Mouse (Mus musculus): Measurements from ENCODE around the gene Gm45713. TPM values are rescaled to one million over a fixed set of nuclear protein-coding genes. Genes with fewer than 3 reads are reported as not detected.
A peak's percentile ranks its signal among the peaks of the same experiment; 100 is the strongest.

Gene Gm45713
- total RNA-seq, 2 experiments from 2014 or later: not detected

- no peak for ATAC-seq (replicated peaks; ENCODE audit: low FRiP score, poor library complexity, severe bottlenecking)
Measured at GRCm38 (mm10) chr7:45147267-45147666, 11.2 kb upstream of the Gm45713 start.

DNA sequence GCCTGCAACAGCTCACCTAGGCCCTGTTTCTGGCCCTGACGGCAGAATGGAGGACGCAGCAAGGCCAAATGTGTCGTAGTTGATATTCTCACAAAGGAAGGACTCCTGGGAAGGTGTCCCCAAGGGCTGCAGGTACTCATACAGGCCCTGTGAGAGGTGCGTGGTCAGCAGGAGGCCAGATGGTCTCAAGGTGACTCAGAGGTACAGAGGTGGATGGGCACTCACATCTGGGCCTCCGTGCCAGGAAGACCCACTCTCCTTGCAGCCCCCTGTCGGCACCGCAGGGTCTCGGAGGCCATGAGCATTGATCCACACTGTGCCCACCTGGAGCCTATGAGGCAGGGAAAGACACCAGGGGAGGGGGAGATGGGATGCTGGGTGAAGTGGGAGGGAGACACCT lies 9.4 kb upstream of the Gm45713 start:
- no peak for ATAC-seq (replicated peaks; ENCODE audit: low FRiP score, poor library complexity, severe bottlenecking)

DNA sequence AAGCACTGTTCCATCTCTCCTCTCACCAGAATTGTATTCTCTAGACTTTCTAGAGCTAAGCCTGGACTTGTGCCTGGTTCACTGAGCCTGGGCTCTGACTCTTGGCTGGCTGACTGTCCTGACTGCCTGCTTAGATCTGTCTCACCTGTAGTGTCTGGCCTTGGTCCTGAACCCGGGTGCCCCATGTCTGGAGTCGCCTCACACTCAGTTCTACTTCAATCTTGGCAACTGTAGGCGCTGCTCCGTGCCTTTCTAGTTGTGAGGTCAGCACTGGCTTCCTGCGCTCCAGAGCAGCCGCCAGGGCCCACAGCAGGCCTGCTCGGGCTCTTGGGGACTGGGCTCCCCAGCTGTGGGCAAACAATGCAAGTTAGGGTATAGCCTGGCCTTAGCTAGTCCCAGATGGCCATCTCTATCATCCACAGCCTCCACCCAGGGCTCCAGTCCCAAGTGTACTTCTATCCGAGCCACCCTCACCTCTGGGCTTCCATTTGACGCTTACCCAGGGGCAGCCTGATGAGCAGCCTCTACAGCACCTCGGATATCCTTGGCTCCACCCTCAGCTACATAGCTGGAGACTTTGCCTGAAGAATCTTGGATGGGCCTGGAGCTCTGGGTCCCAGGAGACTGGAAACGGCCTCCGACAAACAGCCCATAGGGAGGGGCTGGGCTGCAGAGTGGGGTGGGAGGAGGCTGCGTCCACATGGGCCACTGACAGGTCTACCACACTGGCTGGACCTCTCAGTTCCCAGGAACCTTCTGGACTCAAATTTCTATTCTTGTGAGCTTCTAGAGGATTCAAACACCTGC lies 8.5 kb upstream of the Gm45713 start:
- no peak for ATAC-seq (replicated peaks; ENCODE audit: low FRiP score, poor library complexity, severe bottlenecking)

- ATAC-seq (replicated peaks; ENCODE audit: low FRiP score, poor library complexity, severe bottlenecking): no peak
Measured at GRCm38 (mm10) chr7:45141914-45142313, 5.9 kb upstream of the Gm45713 start.

DNA sequence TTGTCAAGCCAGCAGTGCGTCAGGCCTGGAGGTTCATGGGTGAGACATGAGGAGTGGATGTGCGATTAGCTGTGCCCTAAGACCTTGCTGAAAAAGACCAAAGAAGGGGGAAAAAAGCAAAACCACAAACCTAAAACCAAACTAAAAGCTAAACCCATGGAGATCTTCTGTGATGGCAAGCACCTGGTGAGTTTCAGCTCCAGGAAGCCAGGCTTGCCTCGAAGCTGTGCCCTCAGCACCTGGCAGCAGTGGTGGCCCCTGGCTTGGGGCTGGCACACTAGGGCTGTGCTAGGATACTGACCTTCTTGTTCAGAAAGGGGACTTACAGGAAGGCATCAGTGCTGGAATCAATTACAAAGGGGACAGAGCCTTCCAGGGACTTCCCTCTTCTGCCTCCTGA lies 5.3 kb upstream of the Gm45713 start:
- ATAC-seq (replicated peaks; ENCODE audit: low FRiP score, poor library complexity, severe bottlenecking): no peak

- no peak for ATAC-seq (replicated peaks; ENCODE audit: low FRiP score, poor library complexity, severe bottlenecking)
Measured at GRCm38 (mm10) chr7:45139904-45140723, 4.1 kb upstream of the Gm45713 start.

GRCm38 (mm10) chr7:45138403-45138802 lies 2.4 kb upstream of the Gm45713 start:
- no peak for ATAC-seq (replicated peaks; ENCODE audit: low FRiP score, poor library complexity, severe bottlenecking)

DNA sequence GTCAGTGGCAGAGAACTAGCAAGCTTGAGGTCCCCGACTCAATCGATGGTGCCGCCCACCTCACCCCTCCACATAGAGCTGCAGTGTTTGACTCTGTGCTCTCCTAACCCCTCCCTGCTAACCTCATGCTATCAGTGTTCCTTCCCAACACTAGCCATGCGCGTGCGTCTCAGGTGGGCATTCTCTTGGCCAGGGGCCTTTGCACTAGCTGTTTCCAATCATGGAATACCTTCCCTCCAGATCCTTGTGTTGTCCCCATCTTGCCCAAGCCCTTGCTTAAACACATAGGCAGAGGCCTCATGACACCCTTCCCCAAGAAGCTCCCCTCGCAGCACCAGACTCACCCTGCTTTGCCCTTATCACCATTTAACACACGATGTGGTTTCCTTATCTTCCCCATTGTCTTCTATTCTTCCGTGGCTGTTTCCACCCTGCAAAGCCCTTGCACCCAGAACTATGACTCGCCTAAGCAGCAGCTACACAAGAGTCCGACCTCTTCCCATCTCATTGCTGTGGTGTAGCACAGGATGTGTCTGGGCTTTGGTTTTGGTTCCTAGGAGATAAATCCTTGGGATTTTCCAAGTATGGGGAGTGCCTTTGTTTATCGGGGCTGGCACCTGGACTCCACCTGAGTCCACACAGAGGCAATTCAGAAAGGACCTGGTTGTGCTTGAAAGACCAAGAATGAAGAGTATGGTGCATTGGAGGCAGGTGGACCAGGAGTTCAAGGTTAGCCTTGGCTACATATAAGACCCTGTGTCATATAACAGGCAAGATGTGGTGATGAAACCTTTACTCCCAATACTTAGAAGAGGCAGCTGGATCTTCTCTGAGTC lies 1.4 kb upstream of the Gm45713 start:
- ATAC-seq (replicated peaks; ENCODE audit: low FRiP score, poor library complexity, severe bottlenecking): no peak

- 0 out of 2 replicates have a peak, but pooled peaks have one; percentile 8 for ATAC-seq (replicated peaks; ENCODE audit: low FRiP score, poor library complexity, severe bottlenecking)
Measured at GRCm38 (mm10) chr7:45135370-45135769, 661 bp downstream of the Gm45713 start.

DNA sequence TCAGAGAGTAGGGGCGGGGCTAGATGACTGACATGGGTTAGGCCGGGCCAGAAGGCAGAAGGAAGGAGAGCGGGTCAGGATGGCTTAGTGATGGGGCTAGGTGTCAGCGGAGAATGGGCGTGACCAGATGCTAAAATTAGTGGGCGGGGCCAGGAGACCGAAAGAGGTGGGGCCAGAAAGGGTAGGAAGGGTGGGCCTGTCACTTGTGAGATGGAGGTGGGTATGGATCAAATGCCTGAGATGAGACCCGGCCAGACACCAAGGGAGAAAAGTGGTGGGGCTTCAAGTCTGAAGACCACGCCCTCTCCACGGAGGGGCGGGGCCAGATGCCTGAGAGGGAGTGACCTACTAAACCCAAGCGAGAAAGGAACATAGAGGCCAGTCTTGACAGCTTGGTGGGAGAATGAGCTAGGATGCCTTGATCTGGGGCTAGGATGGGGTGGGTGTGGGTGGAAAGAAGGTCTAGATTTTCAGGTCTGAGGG lies 1.4 kb downstream of the Gm45713 start:
- peak; percentile 44; the same call in 1 of the 2 replicates for ATAC-seq (replicated peaks; ENCODE audit: low FRiP score, poor library complexity, severe bottlenecking)

DNA sequence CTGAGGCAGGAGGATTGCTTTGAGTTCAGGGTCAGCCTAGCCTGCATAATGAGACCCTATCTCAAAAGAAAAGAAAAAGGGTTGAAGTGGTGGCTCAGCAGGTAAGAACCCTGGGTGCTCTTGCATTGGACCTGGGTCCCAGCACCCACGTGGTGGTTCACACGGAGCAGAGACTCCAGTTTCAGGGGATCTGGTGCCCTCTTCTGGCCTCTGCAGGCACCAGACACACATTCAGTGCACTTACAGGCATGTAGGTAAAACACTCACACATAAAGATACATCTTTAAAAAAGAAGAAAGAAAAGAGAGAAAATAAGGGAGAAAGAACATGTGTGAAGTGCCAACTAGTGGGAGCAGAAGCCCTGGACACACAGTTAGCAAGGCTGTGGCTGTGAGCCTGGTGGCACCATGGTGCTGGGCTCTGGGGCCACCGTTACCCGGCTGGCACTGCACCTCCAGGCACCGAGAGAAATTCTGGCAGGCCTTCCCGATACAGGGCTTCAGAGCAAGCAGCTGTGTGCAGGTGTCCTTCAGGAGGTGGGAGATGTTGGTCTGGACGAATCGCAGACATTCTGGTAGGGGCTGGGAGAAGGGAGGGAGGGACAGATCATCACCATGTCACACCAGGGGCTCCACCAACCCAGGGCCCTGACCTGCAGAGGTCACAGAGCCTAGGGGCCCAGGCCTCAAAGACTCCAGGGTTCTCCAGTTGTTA lies 2.4 kb downstream of the Gm45713 start:
- no peak for ATAC-seq (replicated peaks; ENCODE audit: low FRiP score, poor library complexity, severe bottlenecking)

- no peak for ATAC-seq (replicated peaks; ENCODE audit: low FRiP score, poor library complexity, severe bottlenecking)
Measured at GRCm38 (mm10) chr7:45131850-45132249, 4.2 kb downstream of the Gm45713 start.

DNA sequence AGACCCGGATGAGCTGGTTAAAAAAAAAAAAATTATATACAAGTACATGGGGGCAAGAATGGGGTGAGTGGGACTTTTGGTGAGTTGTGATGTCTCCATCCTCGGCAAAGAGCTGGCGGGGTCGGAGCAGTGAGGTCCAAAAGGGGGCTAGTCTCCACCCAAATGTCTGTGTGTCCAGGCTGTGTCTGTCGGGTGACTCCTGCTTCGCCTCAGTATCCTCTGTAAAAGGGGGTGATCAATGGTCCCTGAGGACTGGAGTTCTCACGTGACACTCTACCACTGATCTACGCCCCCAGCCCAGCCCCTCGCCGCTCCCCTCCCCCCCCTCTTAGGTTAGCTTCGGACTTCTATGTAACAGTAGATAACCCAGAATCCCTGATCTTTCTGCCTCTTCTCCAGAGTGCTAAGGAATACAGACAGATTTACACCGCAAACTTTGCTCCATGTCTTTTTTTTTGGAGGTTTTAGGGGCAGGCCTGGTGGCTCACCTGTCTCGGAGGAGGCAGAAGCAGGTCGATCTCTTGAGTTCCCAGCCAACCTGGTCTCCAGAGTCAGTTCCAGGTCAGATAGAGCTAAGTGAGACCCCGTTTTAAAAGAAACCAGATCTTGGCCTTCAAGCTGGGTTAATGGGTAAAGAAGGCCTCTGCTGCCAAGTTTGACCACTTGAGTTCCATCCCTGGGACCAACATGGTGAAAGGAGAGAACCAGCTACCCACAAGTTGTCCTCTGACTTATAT lies 6.1 kb downstream of the Gm45713 start:
- ATAC-seq (replicated peaks; ENCODE audit: low FRiP score, poor library complexity, severe bottlenecking): no peak

DNA sequence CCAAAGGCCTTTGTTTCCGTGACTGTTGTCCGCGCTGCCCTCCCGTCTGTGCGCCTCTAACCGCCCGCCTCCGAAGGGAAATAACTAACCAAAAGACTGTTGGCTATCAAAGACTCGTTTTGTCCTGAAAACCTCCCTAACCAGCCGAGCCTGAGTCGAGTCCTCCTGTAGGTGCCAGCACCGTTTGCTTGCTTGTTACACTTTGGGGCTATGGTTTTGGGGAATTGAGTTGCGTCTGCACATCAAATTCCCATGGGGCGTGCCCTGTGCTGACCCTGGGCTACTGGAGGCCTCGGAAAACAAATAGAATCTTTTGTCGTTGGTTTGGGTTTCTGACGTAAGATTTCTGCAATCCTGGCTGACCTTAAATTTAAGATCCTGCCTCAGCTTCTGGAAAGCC lies 6.7 kb downstream of the Gm45713 start:
- ATAC-seq (replicated peaks; ENCODE audit: low FRiP score, poor library complexity, severe bottlenecking): peak; percentile 7; the same call in 1 of the 2 replicates

DNA sequence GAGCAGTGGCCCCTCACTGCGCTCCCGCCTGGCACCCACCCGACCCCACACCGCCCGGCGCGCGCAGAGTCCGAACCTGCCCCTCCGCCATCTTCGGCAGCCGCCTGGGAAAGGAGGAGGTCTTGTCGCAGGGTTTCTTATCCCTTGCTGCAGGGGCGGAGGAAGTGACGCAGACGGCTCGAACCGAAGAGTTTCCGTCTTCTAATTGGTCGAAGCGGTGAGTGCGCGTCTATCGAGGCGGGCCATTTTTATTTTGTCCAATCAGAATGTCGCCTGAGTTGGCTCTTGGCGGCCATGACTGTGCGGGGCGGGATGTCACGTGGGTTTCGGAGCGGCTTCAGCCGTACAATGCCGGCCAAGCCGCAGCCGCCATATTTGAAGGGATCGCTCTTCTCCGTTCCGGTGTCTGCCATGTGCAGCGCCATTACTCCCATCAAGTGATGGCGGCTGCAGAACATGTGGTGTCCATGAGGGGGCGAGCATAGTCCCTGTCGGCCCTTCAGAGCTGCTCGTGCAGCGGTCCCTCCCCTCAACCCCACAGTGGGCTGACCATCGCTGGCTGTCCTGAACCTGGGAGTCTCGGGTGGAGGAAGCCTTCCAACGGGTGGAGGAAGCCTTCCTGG lies 7.3 kb downstream of the Gm45713 start, which contains the start of gene Rpl13a:
Gene Rpl13a, minus strand, starts transcription at position 138 of the 623 bp plus-strand sequence.
- peak; percentile 85 for ATAC-seq (replicated peaks; ENCODE audit: low FRiP score, poor library complexity, severe bottlenecking)

GRCm38 (mm10) chr7:45127700-45128224 lies 8.3 kb downstream of the Gm45713 start:
- no peak for ATAC-seq (replicated peaks; ENCODE audit: low FRiP score, poor library complexity, severe bottlenecking)

GRCm38 (mm10) chr7:45126844-45127699 lies 9.0 kb downstream of the Gm45713 start:
- no peak for ATAC-seq (replicated peaks; ENCODE audit: low FRiP score, poor library complexity, severe bottlenecking)
